Mouse (Mus musculus) layer of hippocampus, postnatal 14 days (tissue): ENCODE measurements around the gene Gata5. TPM values are rescaled to one million over a fixed set of nuclear protein-coding genes. Genes with fewer than 3 reads are reported as not detected.

Source experiments
- total RNA-seq, 2 experiments: library from RNA; stranded (reverse); gene quantifications; 2 replicates each; pipeline ENCODE4 v1.2.3; 2021

Gene Gata5
- total RNA-seq, 2 experiments from 2014 or later, result not detected

Other genes with a start within 250 kb of the Gata5 start
- 10 to 100 TPM; 24.8 to 33.6 TPM for gene Hrh3, start 230.2 kb downstream of the Gata5 start, total RNA-seq
- 10 to 100 TPM; 52.0 to 53.5 TPM for gene Osbpl2, start 215.4 kb downstream of the Gata5 start, total RNA-seq
- gene Adrm1, start 163.2 kb downstream of the Gata5 start, total RNA-seq, result 100 to 1,000 TPM in 1 of 2 experiments, 10 to 100 TPM in 1; 98.4 to 104 TPM
- 10 to 100 TPM in 1 of 2 experiments, 1 to 10 TPM in 1; 7.3 to 10.7 TPM for gene Lama5, start 108.8 kb downstream of the Gata5 start, total RNA-seq
- gene Rps21, start 77.3 kb downstream of the Gata5 start, total RNA-seq, result 100 to 1,000 TPM; 571 to 582 TPM
- gene Cables2, start 61.2 kb downstream of the Gata5 start, total RNA-seq, result 10 to 100 TPM; 40.2 to 43.6 TPM
- gene Rbbp8nl, start 44.8 kb downstream of the Gata5 start, total RNA-seq, result not detected
- 1 to 10 TPM in 1 of 2 experiments, under 1 TPM in 1; 0.94 to 2.0 TPM for gene Slco4a1, start 121.5 kb upstream of the Gata5 start, total RNA-seq
- gene Ntsr1, start 165.3 kb upstream of the Gata5 start, total RNA-seq, result 1 to 10 TPM; 7.3 to 7.9 TPM
- 10 to 100 TPM; 19.9 to 21.1 TPM for gene Mrgbp, start 246.6 kb upstream of the Gata5 start, total RNA-seq